Mouse (Mus musculus) intestine, postnatal 0 days (tissue): ENCODE measurements around the gene Irf6. TPM values are rescaled to one million over a fixed set of nuclear protein-coding genes. Genes with fewer than 3 reads are reported as not detected.

Experiments used
- ATAC-seq: fragments of 200-750 bp; cut with Nextera tagmentation; 2 replicates; pipeline ENCODE4 v1.8.0; 2017; ENCODE audit warnings: mild to moderate bottlenecking, moderate TSS enrichment, moderate library complexity
- H3K27ac ChIP-seq: fragments of 300-500 bp; sonication (generic); 2 replicates; pipeline ENCODE4 v1.5.1; 2014; ENCODE audit warnings: mild to moderate bottlenecking, low read depth, low read length, moderate library complexity
- H3K27me3 ChIP-seq: fragments of 300-500 bp; sonication (generic); replicated peaks from 2 replicates; pipeline ENCODE4 v1.6.1; 2014; ENCODE audit warnings: low read length, mixed read lengths; ENCODE audit not compliant: control insufficient read depth, insufficient read depth
- H3K36me3 ChIP-seq: fragments of 300-500 bp; sonication (generic); 2 replicates; pipeline ENCODE4 v1.6.1; 2014; ENCODE audit warnings: mild to moderate bottlenecking, moderate library complexity; ENCODE audit not compliant: control insufficient read depth, insufficient read depth
- H3K4me1 ChIP-seq: fragments of 300-500 bp; sonication (generic); replicated peaks from 2 replicates; pipeline ENCODE4 v1.6.1; 2014; ENCODE audit warnings: antibody characterized with exemption, low read length, mixed read lengths; ENCODE audit not compliant: control insufficient read depth, insufficient read depth
- H3K4me2 ChIP-seq: fragments of 300-500 bp; sonication (generic); replicated peaks from 2 replicates; pipeline ENCODE4 v1.6.1; 2014; ENCODE audit warnings: low read depth, mild to moderate bottlenecking, moderate library complexity
- H3K4me3 ChIP-seq: fragments of 300-500 bp; sonication (generic); 2 replicates; pipeline ENCODE4 v1.5.1; 2014; ENCODE audit warnings: low read depth, low read length
- H3K9ac ChIP-seq: fragments of 300-500 bp; sonication (generic); 2 replicates; pipeline ENCODE4 v1.6.1; 2014; ENCODE audit warnings: mild to moderate bottlenecking, low read depth, low read length
- H3K9me3 ChIP-seq: fragments of 300-500 bp; sonication (generic); 2 replicates; pipeline ENCODE4 v1.6.1; 2016; ENCODE audit warnings: mixed run types; ENCODE audit not compliant: control insufficient read depth
- CTCF ChIP-seq: sonication (generic); IDR thresholded peaks from 2 replicates; pipeline ENCODE4 v1.5.1; 2016; ENCODE audit warnings: low read depth, mild to moderate bottlenecking, control low read depth, antibody characterized with exemption, moderate library complexity
- WGBS: fragments of 180-500 bp; shearing (Covaris S2); extraction: QIAGEN DNeasy Blood & Tissue Kit; methylation state at CpG from one replicate; pipeline ENCODE4 v1.1.7; 2014; 5-methylcytosine and 5-hydroxymethylcytosine counted together
- polyA plus RNA-seq: library from polyadenylated mRNA; unstranded; fragments of >200 nt; fragmentation: Nextera tagmentation; extraction: Ambion mirVana; gene quantifications from 2 replicates; pipeline ENCODE4 v1.2.1, GENCODE M21; 2015

Gene Irf6
- polyA plus RNA-seq, 1 experiment from 2014 or later, result 48.3 TPM

DNA sequence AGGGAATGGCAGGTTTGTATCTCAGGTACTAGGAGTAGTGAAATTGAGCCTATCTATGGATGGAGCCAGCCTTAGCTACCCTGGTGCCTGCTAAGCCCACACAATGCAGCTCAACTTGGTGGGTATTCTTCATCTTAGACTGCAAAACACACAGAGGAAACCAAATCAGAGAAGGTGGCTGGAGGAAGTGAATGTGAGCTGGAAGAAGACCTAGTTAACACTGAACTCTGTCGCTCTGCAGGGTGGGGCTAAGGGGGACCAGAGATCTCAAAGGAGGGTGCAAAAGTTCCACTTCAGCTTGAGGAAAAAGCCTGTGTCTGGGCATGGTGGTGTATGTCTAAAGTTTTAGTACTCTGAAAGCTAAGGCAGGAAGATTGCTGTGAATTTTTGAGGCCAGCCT is 6.7 kb downstream of the Irf6 start:
- peak overlapping the region; percentile 2; the same call in 1 of the 2 replicates for H3K27ac ChIP-seq
- H3K4me1 ChIP-seq, result peaks cover 9% of the 10 kb centered on the region
- peak overlapping the region; percentile 70 for H3K4me2 ChIP-seq
- peaks cover 29% of the 10 kb centered on the region for H3K36me3 ChIP-seq
- no peaks in the 10 kb centered on the region for H3K27me3 ChIP-seq
- 29% methylated on average over 1 of the region's 1 CpGs for WGBS
- no peak overlapping the region for H3K4me3 ChIP-seq
- TF ChIP-seq CTCF, result no peak
- no peak overlapping the region for H3K9ac ChIP-seq
- H3K9me3 ChIP-seq, result no peaks in the 10 kb centered on the region
- no peak for ATAC-seq

DNA sequence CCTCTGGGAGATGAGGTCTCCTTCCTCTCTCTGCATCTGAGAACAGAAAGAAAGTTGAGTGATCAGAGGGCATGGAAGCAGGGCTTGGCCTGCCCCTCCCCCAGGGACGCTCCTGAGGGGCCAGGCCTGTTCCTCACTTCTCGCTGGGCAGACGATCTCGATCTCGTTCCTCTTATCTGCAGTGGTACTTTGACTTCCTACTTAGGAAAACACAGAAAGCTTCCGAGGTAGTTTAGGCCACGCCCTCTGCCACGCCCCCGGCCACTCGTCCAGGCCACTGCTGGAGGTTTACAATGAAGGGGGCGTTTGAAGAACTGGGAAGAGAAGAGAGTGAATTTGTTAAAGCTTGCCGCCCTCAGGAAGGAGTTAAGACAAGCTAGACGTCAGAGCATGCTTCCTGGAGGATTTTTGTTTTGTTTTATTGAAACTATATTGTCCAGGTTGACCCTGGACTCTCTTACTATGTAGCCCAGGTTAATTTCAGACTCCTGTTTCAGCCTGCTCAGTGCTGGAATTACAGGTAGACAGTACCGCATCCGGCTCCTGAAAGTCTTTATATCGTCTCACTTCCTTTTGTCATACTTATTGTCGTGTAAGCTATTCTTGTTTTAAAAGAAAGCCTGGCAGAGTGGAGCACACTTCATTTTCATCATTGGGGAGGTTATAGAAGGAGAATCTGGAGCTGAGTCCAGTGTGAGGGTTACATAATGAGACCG is 7.6 kb downstream of the Irf6 start:
- Histone ChIP-seq H3K9me3 (no peaks in the 10 kb centered on the region), H3K4me3 (no peak overlapping the region), H3K9ac (no peak overlapping the region), H3K4me1 (peaks cover 7% of the 10 kb centered on the region; the same call in 1 of the 2 replicates), H3K4me2 (peak overlapping the region; percentile 70), H3K27ac (no peak overlapping the region; the same call in 1 of the 2 replicates), H3K36me3 (peaks cover 35% of the 10 kb centered on the region), H3K27me3 (no peaks in the 10 kb centered on the region)
- TF ChIP-seq CTCF, result no peak
- ATAC-seq, result peak; percentile 83
- WGBS, result 10% methylated on average over 18 of the region's 18 CpGs

DNA sequence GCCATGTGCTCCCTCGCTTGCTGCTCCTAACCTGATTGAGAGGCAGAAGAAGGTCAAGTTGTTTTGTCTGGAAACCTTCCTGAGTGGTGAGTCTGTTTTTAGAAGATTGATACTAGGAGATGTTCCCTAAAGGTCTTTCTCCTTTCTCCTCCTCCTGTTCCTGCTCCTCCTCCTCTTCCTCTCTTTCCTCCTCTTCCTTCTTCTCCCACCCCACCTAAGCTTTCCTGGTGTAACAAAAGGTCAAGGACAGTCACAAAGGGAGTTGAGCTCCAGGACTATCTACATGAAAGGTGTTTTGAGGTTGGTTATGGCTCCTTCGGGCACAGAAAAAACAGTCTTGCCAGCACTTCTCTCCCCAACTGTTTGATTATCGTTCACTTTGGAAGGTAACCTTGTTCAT is 14.8 kb downstream of the Irf6 start, which contains the start of gene A130010J15Rik:
Gene A130010J15Rik (plus strand): TSS at position 301 of the 400 bp plus-strand sequence.
- H3K4me1 ChIP-seq, result no peaks in the 10 kb centered on the region
- H3K27me3 ChIP-seq, result no peaks in the 10 kb centered on the region
- ATAC-seq, result no peak
- H3K4me2 ChIP-seq, result no peak within 1 kb of the TSS
- H3K36me3 ChIP-seq, result peaks cover 42% of the 10 kb centered on the region
- no peak for TF ChIP-seq CTCF
- no peak within 1 kb of the TSS for H3K9ac ChIP-seq
- no peak within 1 kb of the TSS for H3K27ac ChIP-seq
- 83% methylated on average over 3 of the region's 3 CpGs for WGBS
- no peak within 1 kb of the TSS for H3K4me3 ChIP-seq
- no peaks in the 10 kb centered on the region for H3K9me3 ChIP-seq

DNA sequence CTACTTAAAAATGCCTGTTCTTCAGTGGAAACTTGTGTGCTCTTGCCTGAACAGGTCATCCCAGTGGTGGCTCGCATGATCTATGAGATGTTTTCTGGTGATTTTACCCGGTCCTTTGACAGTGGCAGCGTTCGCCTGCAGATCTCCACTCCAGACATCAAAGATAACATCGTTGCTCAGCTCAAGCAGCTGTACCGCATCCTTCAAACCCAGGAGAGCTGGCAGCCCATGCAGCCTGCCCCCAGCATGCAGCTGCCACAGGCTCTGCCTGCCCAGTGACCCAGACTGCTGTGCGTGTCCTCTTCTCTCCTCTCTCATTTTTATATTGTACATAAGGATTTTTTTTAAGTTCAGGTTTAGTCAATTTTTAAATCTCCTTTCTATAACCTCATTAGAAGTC is 16.3 kb downstream of the Irf6 start:
- no peak overlapping the region for H3K27ac ChIP-seq
- H3K4me1 ChIP-seq, result peaks cover 3% of the 10 kb centered on the region; the same call in 1 of the 2 replicates
- H3K36me3 ChIP-seq, result peaks cover 34% of the 10 kb centered on the region
- no peaks in the 10 kb centered on the region for H3K27me3 ChIP-seq
- H3K9me3 ChIP-seq, result no peaks in the 10 kb centered on the region
- WGBS, result 72% methylated on average over 7 of the region's 7 CpGs
- H3K4me3 ChIP-seq, result no peak overlapping the region
- no peak for TF ChIP-seq CTCF
- no peak overlapping the region for H3K4me2 ChIP-seq
- no peak for ATAC-seq
- no peak overlapping the region for H3K9ac ChIP-seq

DNA sequence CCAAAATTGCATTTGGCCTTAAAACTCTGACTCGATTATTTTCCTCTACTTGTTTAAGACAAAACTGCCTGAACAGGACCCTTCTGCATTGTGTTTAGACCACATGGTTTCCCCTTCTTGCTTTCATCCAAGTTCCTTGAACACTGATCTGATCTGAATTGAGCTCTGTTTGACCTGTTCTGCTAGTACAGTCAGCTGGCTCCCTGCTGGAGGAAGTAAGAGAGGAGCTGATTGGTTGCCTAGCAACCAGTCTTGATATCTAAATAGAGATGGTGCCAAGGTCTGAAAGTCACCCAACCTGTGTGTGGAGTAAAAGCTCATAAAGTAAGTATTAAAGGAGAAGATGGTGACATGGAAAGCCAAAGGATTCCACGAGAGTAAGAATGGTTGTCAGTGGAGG is 16.9 kb downstream of the Irf6 start:
- Histone ChIP-seq H3K27me3 (no peaks in the 10 kb centered on the region), H3K9me3 (no peaks in the 10 kb centered on the region), H3K4me1 (peaks cover 5% of the 10 kb centered on the region; the same call in 1 of the 2 replicates), H3K9ac (no peak overlapping the region), H3K4me3 (no peak overlapping the region), H3K36me3 (peaks cover 29% of the 10 kb centered on the region), H3K4me2 (no peak overlapping the region), H3K27ac (peak overlapping the region; percentile 0; the same call in 1 of the 2 replicates)
- ATAC-seq, result peak; percentile 65
- WGBS, result 32% methylated on average over 2 of the region's 2 CpGs
- TF ChIP-seq CTCF, result no peak

DNA sequence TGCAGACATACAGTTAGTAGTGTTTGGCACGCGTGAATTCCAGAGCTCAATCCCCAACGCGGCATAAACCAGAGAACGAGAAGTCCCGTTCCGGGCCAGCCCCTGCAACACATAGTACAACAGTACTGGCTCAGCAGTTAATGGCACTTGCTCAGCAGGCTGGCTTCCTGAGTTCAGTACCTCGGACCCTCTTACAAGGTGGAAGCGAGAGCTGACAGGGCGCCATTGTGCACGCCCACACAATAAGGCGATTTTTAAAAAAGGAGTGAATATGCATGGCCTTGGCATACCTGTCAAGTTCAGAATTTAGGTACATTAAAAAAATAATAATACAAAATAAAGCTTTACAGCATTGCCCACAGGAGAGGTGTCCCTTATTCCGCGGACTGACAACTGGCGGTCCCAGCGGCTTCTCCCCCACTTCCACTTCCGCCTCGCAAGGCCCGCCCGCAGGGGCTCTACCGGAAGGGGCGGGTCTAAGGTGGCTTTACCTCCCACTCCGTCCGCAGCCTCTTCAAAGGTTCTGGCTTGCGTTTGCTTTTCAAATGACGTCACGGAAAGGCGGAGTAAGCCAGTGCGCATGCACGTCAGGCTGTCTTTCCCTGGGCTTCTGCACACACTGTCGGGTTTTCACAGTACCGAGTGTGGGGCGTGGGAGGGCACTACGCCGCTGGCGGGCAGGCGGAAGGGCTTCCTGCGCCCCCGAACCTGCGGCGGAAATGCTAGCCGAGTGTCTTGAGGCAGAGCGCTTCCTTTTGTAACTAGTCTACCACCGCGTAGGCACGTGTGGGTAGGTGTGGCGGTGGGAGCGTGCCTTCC is 20.3 kb downstream of the Irf6 start:
- H3K4me1 ChIP-seq, result peaks cover 9% of the 10 kb centered on the region; the same call in 1 of the 2 replicates
- H3K27ac ChIP-seq, result peak overlapping the region; percentile 54
- H3K9ac ChIP-seq, result peak overlapping the region; percentile 45
- H3K4me2 ChIP-seq, result peak overlapping the region; percentile 68
- no peaks in the 10 kb centered on the region for H3K9me3 ChIP-seq
- peak; percentile 32 for TF ChIP-seq CTCF
- peaks cover 4% of the 10 kb centered on the region; the same call in 1 of the 2 replicates for H3K36me3 ChIP-seq
- under 1% methylated on average over 48 of the region's 48 CpGs for WGBS
- peak; percentile 95 for ATAC-seq
- no peaks in the 10 kb centered on the region for H3K27me3 ChIP-seq
- peak overlapping the region; percentile 71 for H3K4me3 ChIP-seq
